Mouse (Mus musculus): ENCODE results near the gene Arhgap15. TPM values are rescaled to one million over a fixed set of nuclear protein-coding genes. Genes with fewer than 3 reads are reported as not detected.

Arhgap15 gene
- total RNA-seq, 4 experiments from 2014 or later, result 0.48 to 1.4 (median 1.0) TPM

GRCm38 (mm10) chr2:44304261-44304970, 555.8 kb downstream of the Arhgap15 start:
- DNase-seq (ENCODE audit: low spot score in 2 of 2), result no peak

- DNase-seq (ENCODE audit: low spot score in 2 of 2), result no peak
Measured at GRCm38 (mm10) chr2:44304971-44305808, 556.6 kb downstream of the Arhgap15 start.

GRCm38 (mm10) chr2:44306137-44306536, 557.5 kb downstream of the Arhgap15 start:
- no peak for DNase-seq (ENCODE audit: low spot score in 2 of 2)

- no peak for DNase-seq (ENCODE audit: low spot score in 2 of 2)
Measured at GRCm38 (mm10) chr2:44309124-44309523, 560.5 kb downstream of the Arhgap15 start.

GRCm38 (mm10) chr2:44309556-44309955, 560.9 kb downstream of the Arhgap15 start:
- no peak for DNase-seq (ENCODE audit: low spot score in 2 of 2)

- no peak for DNase-seq (ENCODE audit: low spot score in 2 of 2)
Measured at GRCm38 (mm10) chr2:44310095-44310748, 561.6 kb downstream of the Arhgap15 start.

- DNase-seq (ENCODE audit: low spot score in 2 of 2), result no peak
Measured at GRCm38 (mm10) chr2:44311216-44311615, 562.6 kb downstream of the Arhgap15 start.

- DNase-seq (ENCODE audit: low spot score in 2 of 2), result no peak
Measured at GRCm38 (mm10) chr2:44313573-44313972, 564.9 kb downstream of the Arhgap15 start.

GRCm38 (mm10) chr2:44318436-44318835, 569.8 kb downstream of the Arhgap15 start:
- no peak for DNase-seq (ENCODE audit: low spot score in 2 of 2)

GRCm38 (mm10) chr2:44319479-44319878, 570.9 kb downstream of the Arhgap15 start:
- DNase-seq (ENCODE audit: low spot score in 2 of 2), result no peak

GRCm38 (mm10) chr2:44323813-44324212, 575.2 kb downstream of the Arhgap15 start:
- DNase-seq (ENCODE audit: low spot score in 2 of 2), result no peak

GRCm38 (mm10) chr2:44333295-44333694, 584.7 kb downstream of the Arhgap15 start:
- no peak for DNase-seq (ENCODE audit: low spot score in 2 of 2)

GRCm38 (mm10) chr2:44334006-44334405, 585.4 kb downstream of the Arhgap15 start:
- DNase-seq (ENCODE audit: low spot score in 2 of 2), result no peak

- DNase-seq (ENCODE audit: low spot score in 2 of 2), result no peak
Measured at GRCm38 (mm10) chr2:44334517-44334916, 585.9 kb downstream of the Arhgap15 start.

- no peak for DNase-seq (ENCODE audit: low spot score in 2 of 2)
Measured at GRCm38 (mm10) chr2:44336720-44337354, 588.2 kb downstream of the Arhgap15 start.

- no peak for DNase-seq (ENCODE audit: low spot score in 2 of 2)
Measured at GRCm38 (mm10) chr2:44338467-44338866, 589.8 kb downstream of the Arhgap15 start.

GRCm38 (mm10) chr2:44341091-44341571, 592.5 kb downstream of the Arhgap15 start:
- DNase-seq (ENCODE audit: low spot score in 2 of 2), result no peak

GRCm38 (mm10) chr2:44344861-44345260, 596.2 kb downstream of the Arhgap15 start:
- DNase-seq (ENCODE audit: low spot score in 2 of 2), result no peak

GRCm38 (mm10) chr2:44345325-44345945, 596.8 kb downstream of the Arhgap15 start:
- no peak for DNase-seq (ENCODE audit: low spot score in 2 of 2)

- no peak for DNase-seq (ENCODE audit: low spot score in 2 of 2)
Measured at GRCm38 (mm10) chr2:44346184-44346583, 597.6 kb downstream of the Arhgap15 start.

- DNase-seq (ENCODE audit: low spot score in 2 of 2), result no peak
Measured at GRCm38 (mm10) chr2:44347781-44348180, 599.2 kb downstream of the Arhgap15 start.
